Mouse (Mus musculus): ENCODE results near the gene 2010111I01Rik.

- TF ChIP-seq CTCF (IDR thresholded peaks at IDR 0.05; ENCODE audit: extremely low read depth, insufficient read depth, insufficient read length, insufficient replicate concordance) (no peak), POLR2A (IDR thresholded peaks at IDR 0.05; ENCODE audit: low read depth, low read length) (no peak)
Measured at GRCm38 (mm10) chr13:62979215-62979614, 14.5 kb downstream of the 2010111I01Rik start.
